Mouse (Mus musculus) heart, adult 2 months (tissue): ENCODE measurements at regions not wholly inside any gene's neighbourhood (a gene's known extent, or its start where the extent isn't known, plus 50 kb on each side); places are given as distances from the start of the nearest gene placed in this dataset.

Experiments
- CTCF ChIP-seq: fragments of 200-600 bp; IDR thresholded peaks from 2 replicates; pipeline ENCODE4 v1.8.1; 2022; ENCODE audit warnings: antibody characterized with exemption, mild to moderate bottlenecking, moderate library complexity
- EP300 ChIP-seq: fragments of 200-500 bp; IDR thresholded peaks from 2 replicates; pipeline ENCODE4 v1.6.1; 2011; ENCODE audit warnings: low read depth, low read length, control low read depth; ENCODE audit not compliant: insufficient read depth
- POLR2A ChIP-seq: fragments of 200-500 bp; IDR thresholded peaks from 2 replicates; pipeline ENCODE4 v1.6.1; 2011; ENCODE audit warnings: mild to moderate bottlenecking, low read depth, low read length, control low read depth; ENCODE audit not compliant: insufficient read depth

GRCm38 (mm10) chr5:118318073-118318472 lies 73.0 kb downstream of the 2410131K14Rik start:
- TF ChIP-seq POLR2A: no peak
- TF ChIP-seq CTCF: no peak
- TF ChIP-seq EP300: no peak
